Mouse (Mus musculus) liver, embryonic 12.5 days (tissue): ENCODE measurements around the gene Tmem28. TPM values are rescaled to one million over a fixed set of nuclear protein-coding genes. Genes with fewer than 3 reads are reported as not detected.

Experiments
- ATAC-seq: fragments of 200-750 bp; cut with Nextera tagmentation; 2 replicates; pipeline ENCODE4 v1.8.0; 2017; ENCODE audit warnings: moderate number of reproducible peaks, mild to moderate bottlenecking, moderate library complexity
- H3K27ac ChIP-seq: fragments of 300-500 bp; sonication (generic); 2 replicates; pipeline ENCODE4 v1.5.1; 2016; ENCODE audit warnings: mild to moderate bottlenecking
- H3K27me3 ChIP-seq: fragments of 300-500 bp; sonication (generic); replicated peaks from 2 replicates; pipeline ENCODE4 v1.6.1; 2016; ENCODE audit warnings: mild to moderate bottlenecking, moderate library complexity
- H3K36me3 ChIP-seq: fragments of 300-500 bp; sonication (generic); 2 replicates; pipeline ENCODE4 v1.6.1; 2016; ENCODE audit warnings: mild to moderate bottlenecking, moderate library complexity
- H3K4me1 ChIP-seq: fragments of 300-500 bp; sonication (generic); 2 replicates; pipeline ENCODE4 v1.6.1; 2016
- H3K4me2 ChIP-seq: fragments of 300-500 bp; sonication (generic); 2 replicates; pipeline ENCODE4 v1.6.1; 2016; ENCODE audit warnings: mild to moderate bottlenecking, moderate library complexity
- H3K4me3 ChIP-seq: fragments of 300-500 bp; sonication (generic); 2 replicates; pipeline ENCODE4 v1.5.1; 2016; ENCODE audit warnings: mild to moderate bottlenecking, moderate library complexity
- H3K9ac ChIP-seq: fragments of 300-500 bp; sonication (generic); 2 replicates; pipeline ENCODE4 v1.6.1; 2016; ENCODE audit warnings: mild to moderate bottlenecking, moderate library complexity
- H3K9me3 ChIP-seq: fragments of 300-500 bp; sonication (generic); replicated peaks from 2 replicates; pipeline ENCODE4 v1.6.1; 2016; ENCODE audit warnings: mild to moderate bottlenecking, moderate library complexity
- WGBS: fragments of 180-500 bp; shearing (Covaris S2); methylation state at CpG from one replicate; pipeline ENCODE4 v1.1.7; 2016; ENCODE audit not compliant: insufficient replicate concordance; 5-methylcytosine and 5-hydroxymethylcytosine counted together
- polyA plus RNA-seq: library from polyadenylated mRNA; unstranded; fragments of >200 nt; fragmentation: Nextera tagmentation; extraction: Ambion mirVana; gene quantifications from 2 replicates; pipeline ENCODE4 v1.2.1, GENCODE M21; 2016

Tmem28 gene
- polyA plus RNA-seq, 1 experiment from 2014 or later = not detected

- Histone ChIP-seq H3K4me3 (no peak overlapping the region), H3K36me3 (no peaks in the 10 kb centered on the region), H3K9me3 (no peaks in the 10 kb centered on the region), H3K27ac (no peak overlapping the region), H3K4me2 (no peak overlapping the region), H3K4me1 (no peaks in the 10 kb centered on the region), H3K27me3 (peaks cover 28% of the 10 kb centered on the region; the same call in 1 of the 2 replicates), H3K9ac (no peak overlapping the region)
- no peak for ATAC-seq
- WGBS = 30% methylated on average over 4 of the region's 4 CpGs
Observed at GRCm38 (mm10) chrX:99873920-99874296, 53.1 kb downstream of the Tmem28 start.

DNA sequence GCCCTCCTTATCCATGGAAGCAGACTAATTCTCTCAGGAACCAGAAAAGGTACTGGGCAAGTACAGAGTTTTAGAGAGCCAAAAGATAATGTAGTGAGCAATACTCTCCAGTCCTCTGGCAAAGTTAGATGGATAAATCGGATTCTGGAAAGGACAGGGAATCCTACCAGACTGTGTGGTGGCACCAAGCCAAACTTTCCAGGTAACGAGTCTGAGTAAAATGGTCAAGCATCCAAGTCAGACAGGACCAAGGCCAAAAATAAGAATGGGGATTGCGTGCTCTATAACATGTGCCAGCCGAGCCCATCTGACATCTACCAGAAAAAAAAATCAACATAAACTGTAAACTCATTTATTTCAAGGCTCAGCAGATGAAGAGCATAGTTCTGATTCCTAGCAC is 56.0 kb downstream of the Tmem28 start:
- 62% methylated on average over 4 of the region's 4 CpGs for WGBS
- H3K4me3 ChIP-seq = no peak overlapping the region
- no peak overlapping the region for H3K27ac ChIP-seq
- no peak for ATAC-seq
- H3K9ac ChIP-seq = no peak overlapping the region
- H3K27me3 ChIP-seq = peaks cover 28% of the 10 kb centered on the region; the same call in 1 of the 2 replicates
- H3K4me1 ChIP-seq = no peaks in the 10 kb centered on the region
- H3K9me3 ChIP-seq = no peaks in the 10 kb centered on the region
- H3K4me2 ChIP-seq = no peak overlapping the region
- no peaks in the 10 kb centered on the region for H3K36me3 ChIP-seq

DNA sequence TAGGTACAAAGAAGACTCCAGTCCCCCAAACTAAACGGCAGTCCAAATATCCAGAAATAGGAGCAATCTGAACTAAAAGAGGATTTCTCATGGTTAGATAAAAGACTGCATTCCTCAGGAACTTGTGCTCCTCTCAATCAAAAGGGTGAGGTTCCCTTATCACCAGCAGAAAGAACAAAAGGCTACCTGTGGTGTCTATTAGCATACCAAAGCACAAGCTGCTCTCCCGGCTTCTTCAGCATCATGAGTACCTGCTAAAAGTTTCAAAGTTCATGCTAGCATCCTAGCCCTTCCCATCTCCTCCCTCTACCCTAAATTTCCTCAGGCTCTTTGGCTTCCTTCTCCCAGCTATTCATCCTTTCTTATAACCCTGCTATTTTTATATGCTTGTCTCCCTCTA is 62.6 kb downstream of the Tmem28 start:
- Histone ChIP-seq H3K27ac (no peak overlapping the region), H3K27me3 (no peaks in the 10 kb centered on the region), H3K4me2 (no peak overlapping the region), H3K36me3 (no peaks in the 10 kb centered on the region), H3K4me3 (no peak overlapping the region), H3K4me1 (no peaks in the 10 kb centered on the region), H3K9me3 (0 out of 2 replicates have a peak, but pooled peaks cover 3% of the 10 kb centered on the region), H3K9ac (no peak overlapping the region)
- ATAC-seq = no peak
- WGBS = 54% methylated on average over 2 of the region's 2 CpGs

Other genes with a start within 250 kb of the Tmem28 start
- 0.93 and 1.2 TPM in 2 replicates for gene Eda, start 154.6 kb downstream of the Tmem28 start, polyA plus RNA-seq